Mouse (Mus musculus) embryonic facial prominence, embryonic 14.5 days (tissue): ENCODE measurements around the gene Dph7. TPM values are rescaled to one million over a fixed set of nuclear protein-coding genes. Genes with fewer than 3 reads are reported as not detected.

ENCODE experiments used
- ATAC-seq: fragments of 200-750 bp; cut with Nextera tagmentation; 2 replicates; pipeline ENCODE4 v1.8.0; 2017; ENCODE audit warnings: low read depth, moderate number of reproducible peaks, moderate TSS enrichment
- DNase-seq: peaks from one replicate; pipeline ENCODE4 v3.0.0-alpha.2; 2015; ENCODE audit warnings: low spot score
- H3K27ac ChIP-seq: fragments of 300-500 bp; sonication (generic); replicated peaks from 2 replicates; pipeline ENCODE4 v1.5.1; 2014; ENCODE audit warnings: low read depth, mild to moderate bottlenecking, low read length, moderate library complexity
- H3K27me3 ChIP-seq: fragments of 300-500 bp; sonication (generic); replicated peaks from 2 replicates; pipeline ENCODE4 v1.6.1; 2014; ENCODE audit warnings: low read length; ENCODE audit not compliant: control insufficient read depth, insufficient read depth
- H3K36me3 ChIP-seq: fragments of 300-500 bp; sonication (generic); 2 replicates; pipeline ENCODE4 v1.6.1; 2014; ENCODE audit warnings: low read length, mixed read lengths; ENCODE audit not compliant: control insufficient read depth, insufficient read depth
- H3K4me1 ChIP-seq: fragments of 300-500 bp; sonication (generic); 2 replicates; pipeline ENCODE4 v1.6.1; 2014; ENCODE audit warnings: antibody characterized with exemption, low read length; ENCODE audit not compliant: control insufficient read depth, insufficient read depth
- H3K4me2 ChIP-seq: fragments of 300-500 bp; sonication (generic); 2 replicates; pipeline ENCODE4 v1.6.1; 2014; ENCODE audit warnings: low read depth, mild to moderate bottlenecking, low read length, moderate library complexity, mixed read lengths
- H3K4me3 ChIP-seq: fragments of 300-500 bp; sonication (generic); 2 replicates; pipeline ENCODE4 v1.5.1; 2014; ENCODE audit warnings: low read depth, mild to moderate bottlenecking, low read length
- H3K9ac ChIP-seq: fragments of 300-500 bp; sonication (generic); 2 replicates; pipeline ENCODE4 v1.6.1; 2014; ENCODE audit warnings: low read depth, mild to moderate bottlenecking, low read length, moderate library complexity, mixed read lengths
- H3K9me3 ChIP-seq: fragments of 300-500 bp; sonication (generic); 2 replicates; pipeline ENCODE4 v1.6.1; 2016; ENCODE audit warnings: low read length; ENCODE audit not compliant: control insufficient read depth
- WGBS: fragments of 180-500 bp; shearing (Covaris S2); extraction: QIAGEN DNeasy Blood & Tissue Kit; methylation state at CpG from one replicate; pipeline ENCODE4 v1.1.7; 2014; 5-methylcytosine and 5-hydroxymethylcytosine counted together
- polyA plus RNA-seq: library from polyadenylated mRNA; unstranded; fragments of >200 nt; fragmentation: Nextera tagmentation; extraction: Ambion mirVana; gene quantifications from 2 replicates; pipeline ENCODE4 v1.2.1, GENCODE M21; 2014

Dph7 gene
- polyA plus RNA-seq, 1 experiment from 2014 or later: 24.1 TPM

DNA sequence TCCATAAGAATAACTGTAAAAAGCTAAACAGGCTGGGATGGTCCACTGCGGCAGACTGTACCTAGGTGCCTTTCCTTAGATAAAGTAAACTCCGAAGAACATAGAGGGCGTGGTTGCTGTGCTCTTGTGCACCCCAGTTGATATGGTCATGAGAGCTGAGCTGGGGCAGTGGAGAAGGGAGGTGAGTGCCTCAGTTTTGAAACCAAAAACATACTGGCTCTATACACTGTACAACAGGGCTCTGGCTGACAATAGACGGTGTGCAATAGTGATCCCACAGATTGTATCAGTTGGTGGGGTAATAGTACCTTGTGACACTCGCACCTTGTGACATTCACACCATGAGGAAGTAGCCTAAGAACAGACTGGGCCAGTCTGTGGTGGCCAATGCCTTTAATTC lies 14.8 kb downstream of the Dph7 start:
- no peak for DNase-seq
- no peaks in the 10 kb centered on the region for H3K27me3 ChIP-seq
- no peaks in the 10 kb centered on the region for H3K9me3 ChIP-seq
- H3K36me3 ChIP-seq: peaks cover 10% of the 10 kb centered on the region; the same call in 1 of the 2 replicates
- H3K4me1 ChIP-seq: peaks cover 6% of the 10 kb centered on the region
- no peak for ATAC-seq
- no peak overlapping the region for H3K4me2 ChIP-seq
- no peak overlapping the region for H3K4me3 ChIP-seq
- H3K9ac ChIP-seq: no peak overlapping the region
- WGBS: 89% methylated on average over 5 of the region's 5 CpGs
- no peak overlapping the region for H3K27ac ChIP-seq

DNA sequence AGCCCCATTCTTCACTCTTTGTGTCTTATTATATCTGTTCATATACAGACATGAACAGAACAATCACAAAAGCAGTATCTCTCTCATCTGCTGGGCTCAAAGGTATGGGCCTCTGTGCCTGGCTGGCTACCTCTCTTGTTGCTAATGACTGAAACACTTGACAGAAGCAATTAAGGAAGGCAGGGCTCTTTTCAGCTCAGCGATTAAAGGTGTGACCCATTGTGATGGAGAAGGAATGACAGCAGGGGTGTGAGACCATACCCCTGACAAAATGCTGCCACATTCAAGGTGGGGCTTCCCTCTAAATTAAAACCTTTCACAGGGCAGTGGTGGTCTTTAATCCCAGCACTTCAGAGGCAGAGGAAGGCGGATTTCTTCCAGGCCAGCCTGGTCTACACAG lies 25.6 kb downstream of the Dph7 start:
- no peak for ATAC-seq
- no peak for DNase-seq
- no peak overlapping the region for H3K27ac ChIP-seq
- H3K4me3 ChIP-seq: no peak overlapping the region
- H3K9ac ChIP-seq: no peak overlapping the region
- no peak overlapping the region for H3K4me2 ChIP-seq
- H3K36me3 ChIP-seq: peaks cover 4% of the 10 kb centered on the region; the same call in 1 of the 2 replicates
- H3K4me1 ChIP-seq: no peaks in the 10 kb centered on the region
- H3K27me3 ChIP-seq: no peaks in the 10 kb centered on the region
- no peaks in the 10 kb centered on the region for H3K9me3 ChIP-seq
- 75% methylated on average over 2 of the region's 2 CpGs for WGBS

DNA sequence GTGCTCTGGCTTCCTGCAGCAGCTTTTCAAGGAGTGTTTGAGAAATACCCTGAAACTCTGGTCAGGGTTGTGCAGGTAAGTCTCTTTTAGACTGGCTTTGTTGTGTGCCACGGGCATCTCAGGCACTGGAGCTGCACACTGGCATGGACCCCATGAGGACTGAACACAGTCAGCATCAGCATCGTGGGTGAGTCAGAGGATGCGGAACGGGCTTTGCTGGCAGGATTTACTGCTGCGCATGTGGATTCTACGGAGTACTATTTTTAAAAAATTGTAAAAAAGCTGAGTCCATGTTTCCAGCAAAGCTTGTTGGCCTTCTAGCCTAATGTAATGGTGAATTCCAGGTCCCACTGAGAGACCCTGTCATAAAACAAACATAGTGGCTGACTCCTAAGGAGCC lies 33.1 kb downstream of the Dph7 start:
- Histone ChIP-seq H3K9me3 (no peaks in the 10 kb centered on the region), H3K27me3 (no peaks in the 10 kb centered on the region), H3K4me3 (no peak overlapping the region), H3K4me1 (no peaks in the 10 kb centered on the region), H3K36me3 (no peaks in the 10 kb centered on the region; the same call in 1 of the 2 replicates), H3K4me2 (no peak overlapping the region), H3K27ac (no peak overlapping the region), H3K9ac (no peak overlapping the region)
- WGBS: 89% methylated on average over 6 of the region's 6 CpGs
- DNase-seq (no peak), ATAC-seq (no peak)

DNA sequence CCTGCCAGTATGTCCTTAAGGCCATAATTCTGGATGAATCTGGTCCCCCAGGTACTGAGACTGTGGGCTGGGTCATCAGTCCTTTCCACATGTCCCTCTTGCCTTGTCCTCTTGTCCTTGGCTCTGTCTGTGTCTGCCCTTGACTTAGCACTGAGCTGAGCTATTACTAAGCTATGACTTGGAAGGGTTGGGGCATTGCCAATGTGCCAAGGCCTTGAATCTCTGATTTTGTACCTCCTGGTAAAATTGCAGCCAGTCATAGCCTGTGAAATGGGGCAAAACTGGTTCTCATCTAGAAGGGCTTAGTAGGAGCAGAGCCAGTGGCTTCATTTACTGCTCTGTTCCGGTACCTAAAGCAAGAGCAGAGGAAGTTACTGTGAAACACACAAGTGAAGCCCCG lies 34.3 kb downstream of the Dph7 start:
- no peak overlapping the region for H3K27ac ChIP-seq
- ATAC-seq: no peak
- no peak overlapping the region for H3K4me2 ChIP-seq
- WGBS: 93% methylated on average over 2 of the region's 2 CpGs
- no peak overlapping the region for H3K4me3 ChIP-seq
- DNase-seq: no peak
- H3K9me3 ChIP-seq: no peaks in the 10 kb centered on the region
- no peak overlapping the region for H3K9ac ChIP-seq
- no peaks in the 10 kb centered on the region; the same call in 1 of the 2 replicates for H3K36me3 ChIP-seq
- no peaks in the 10 kb centered on the region for H3K4me1 ChIP-seq
- H3K27me3 ChIP-seq: no peaks in the 10 kb centered on the region

DNA sequence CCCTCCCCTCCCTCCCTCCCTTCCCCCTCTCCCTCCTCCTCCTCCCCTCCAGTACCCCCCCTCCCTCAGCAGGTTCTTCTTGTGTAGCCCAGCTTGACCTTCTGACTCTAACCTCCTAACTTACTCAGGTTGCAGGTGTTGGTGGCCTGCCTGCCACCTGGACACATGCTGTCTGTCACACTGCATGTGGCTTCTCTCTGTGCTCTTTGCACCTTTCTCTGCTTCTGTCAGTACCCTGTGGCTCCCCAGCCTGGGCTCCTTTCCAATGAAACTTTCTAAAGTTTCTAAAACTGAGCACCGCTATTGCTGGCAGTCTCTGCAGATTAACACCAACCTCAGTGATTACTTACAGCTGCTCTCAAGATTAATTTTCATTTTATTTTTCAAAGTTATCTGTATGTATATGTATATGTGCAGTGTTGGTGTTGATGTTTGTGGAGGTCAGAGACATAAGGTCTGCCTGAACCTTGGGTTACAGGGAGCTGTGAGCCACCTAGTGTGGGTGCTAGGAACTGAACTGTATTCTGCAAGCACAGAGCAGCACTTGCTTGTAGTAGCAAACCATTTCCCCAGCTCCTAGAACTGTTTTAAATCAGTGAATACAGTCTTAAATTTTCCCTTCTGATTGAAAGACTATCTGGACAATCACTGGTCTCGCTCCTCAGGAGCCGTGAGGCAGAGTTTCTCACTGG lies 38.5 kb downstream of the Dph7 start:
- no peak overlapping the region for H3K9ac ChIP-seq
- H3K36me3 ChIP-seq: peaks cover 4% of the 10 kb centered on the region; the same call in 1 of the 2 replicates
- H3K27ac ChIP-seq: no peak overlapping the region
- no peak overlapping the region for H3K4me2 ChIP-seq
- no peak for ATAC-seq
- DNase-seq: peak; percentile 31
- no peaks in the 10 kb centered on the region for H3K4me1 ChIP-seq
- no peaks in the 10 kb centered on the region for H3K9me3 ChIP-seq
- WGBS: 64% methylated on average over 3 of the region's 3 CpGs
- no peak overlapping the region for H3K4me3 ChIP-seq
- H3K27me3 ChIP-seq: no peaks in the 10 kb centered on the region

DNA sequence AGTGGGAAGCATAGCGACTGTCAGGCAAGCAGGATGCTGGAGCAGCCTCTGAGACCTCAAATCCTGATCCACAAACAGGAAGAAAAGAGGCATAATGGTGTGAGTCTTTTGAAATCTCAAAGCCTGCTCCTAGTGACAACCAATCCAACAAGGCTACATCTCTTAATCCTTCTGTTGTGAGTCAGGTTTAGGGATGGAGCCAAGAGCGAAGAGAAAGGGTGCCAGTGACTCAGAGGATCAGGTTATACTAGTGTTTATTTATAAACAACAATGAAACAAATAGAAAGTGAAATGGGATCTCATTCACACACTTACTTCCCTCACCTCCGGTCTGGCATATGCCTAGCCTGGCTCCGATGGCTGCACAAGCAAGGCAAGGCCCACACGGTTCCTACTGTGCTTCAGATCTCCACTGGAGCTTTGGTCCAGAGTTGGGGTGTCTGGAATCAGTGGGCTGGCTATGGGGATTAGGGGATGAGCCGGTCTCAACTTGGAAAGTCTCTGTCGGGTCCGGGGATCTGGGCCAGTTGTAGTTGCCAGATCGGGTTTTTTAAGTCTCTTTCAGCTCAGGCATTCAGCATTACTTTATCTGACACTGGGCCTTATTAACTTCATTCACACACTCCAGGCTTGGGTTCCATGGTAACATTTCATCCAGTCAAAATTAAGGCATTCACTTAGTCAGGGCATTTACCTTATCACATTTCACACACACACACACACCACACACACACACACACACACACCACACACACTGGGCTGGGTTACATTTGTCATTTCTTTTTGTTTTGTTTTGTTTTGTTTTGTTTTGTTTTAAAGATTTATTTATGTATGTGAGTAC lies 42.0 kb downstream of the Dph7 start:
- Histone ChIP-seq H3K4me3 (no peak overlapping the region), H3K4me1 (no peaks in the 10 kb centered on the region), H3K27ac (no peak overlapping the region), H3K9ac (no peak overlapping the region), H3K27me3 (no peaks in the 10 kb centered on the region), H3K4me2 (no peak overlapping the region), H3K9me3 (no peaks in the 10 kb centered on the region), H3K36me3 (0 out of 2 replicates have a peak, but pooled peaks cover 4% of the 10 kb centered on the region)
- ATAC-seq (peak; percentile 68; the same call in 1 of the 2 replicates), DNase-seq (peak; percentile 15)
- 77% methylated on average over 9 of the region's 9 CpGs for WGBS

DNA sequence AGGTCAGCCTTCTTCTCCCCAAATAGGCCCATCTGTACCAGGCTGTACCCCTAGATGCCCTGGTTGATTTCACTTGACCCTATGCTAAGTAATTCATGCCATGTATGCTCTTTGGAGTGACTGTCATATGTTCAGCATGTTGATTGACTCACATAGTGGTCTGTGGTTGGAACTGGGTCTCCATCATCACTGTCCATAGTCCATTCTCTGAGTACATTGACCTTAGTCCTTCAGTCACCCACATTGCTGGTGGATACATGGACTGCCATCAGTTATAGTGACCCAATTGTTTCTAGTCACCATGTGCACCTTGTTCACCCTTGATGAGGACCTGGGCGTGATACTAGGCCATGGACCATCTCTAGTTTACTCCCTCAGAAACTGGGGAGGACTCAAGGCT lies 44.6 kb downstream of the Dph7 start:
- no peak overlapping the region for H3K9ac ChIP-seq
- 0 out of 2 replicates have a peak, but pooled peaks cover 4% of the 10 kb centered on the region for H3K36me3 ChIP-seq
- H3K4me1 ChIP-seq: no peaks in the 10 kb centered on the region
- DNase-seq: no peak
- H3K4me3 ChIP-seq: no peak overlapping the region
- 89% methylated on average over 1 of the region's 1 CpGs for WGBS
- no peaks in the 10 kb centered on the region for H3K27me3 ChIP-seq
- no peak overlapping the region for H3K27ac ChIP-seq
- H3K9me3 ChIP-seq: no peaks in the 10 kb centered on the region
- H3K4me2 ChIP-seq: no peak overlapping the region
- no peak for ATAC-seq

DNA sequence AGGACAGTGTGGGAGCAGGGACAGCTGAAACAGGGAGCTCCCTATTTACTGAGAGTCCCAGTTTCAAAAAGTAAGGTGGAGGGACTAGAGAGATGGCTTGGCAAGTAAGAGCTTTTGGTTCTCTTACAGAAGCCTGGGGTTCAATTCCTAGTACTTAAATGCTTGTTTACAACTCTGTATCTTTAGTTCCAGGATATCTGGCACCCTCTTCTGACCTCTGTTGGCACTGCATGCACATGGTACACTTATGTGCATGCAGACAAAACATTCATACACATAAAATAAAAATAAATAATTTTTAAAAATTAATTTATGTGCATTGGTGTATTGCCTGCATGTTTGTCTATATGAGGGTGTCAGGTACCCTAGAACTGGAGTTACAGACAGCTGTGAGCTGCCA lies 46.0 kb downstream of the Dph7 start:
- no peak overlapping the region for H3K4me3 ChIP-seq
- H3K27ac ChIP-seq: no peak overlapping the region
- no peak for DNase-seq
- no peak for ATAC-seq
- H3K27me3 ChIP-seq: no peaks in the 10 kb centered on the region
- no peaks in the 10 kb centered on the region for H3K9me3 ChIP-seq
- no peak overlapping the region for H3K9ac ChIP-seq
- no peaks in the 10 kb centered on the region for H3K36me3 ChIP-seq
- no peaks in the 10 kb centered on the region for H3K4me1 ChIP-seq
- H3K4me2 ChIP-seq: no peak overlapping the region
